Mouse (Mus musculus) small intestine, adult 2 months (tissue): ENCODE results near the gene Trim21.
A peak's percentile ranks its signal among the peaks of the same experiment; 100 is the strongest.

Experiments used
- CTCF ChIP-seq: fragments of 200-500 bp; IDR thresholded peaks from 2 replicates; pipeline ENCODE4 v1.5.1; 2012; ENCODE audit warnings: low read depth, mild to moderate bottlenecking, control low read depth, inconsistent platforms, low read length, moderate library complexity, mixed read lengths; ENCODE audit not compliant: insufficient replicate concordance, insufficient read length; ENCODE audit errors: extremely low read depth
- POLR2A ChIP-seq: fragments of 200-500 bp; IDR thresholded peaks from 2 replicates; pipeline ENCODE4 v1.6.1; 2012; ENCODE audit warnings: low read depth, mild to moderate bottlenecking, control low read depth, inconsistent platforms, low read length, moderate library complexity

- TF ChIP-seq CTCF (peak; percentile 78; the same call in 1 of the 2 replicates), POLR2A (no peak)
These were observed 52.4 kb downstream of the Trim21 start for GRCm38 (mm10) chr7:102512814-102513435.
